Mouse (Mus musculus) small intestine, adult 2 months (tissue): ENCODE data around the gene Prr29. TPM values are rescaled to one million over a fixed set of nuclear protein-coding genes. Genes with fewer than 3 reads are reported as not detected.

Experiments
- H3K27ac ChIP-seq: fragments of 200-500 bp; 2 replicates; pipeline ENCODE4 v1.5.1; 2012; ENCODE audit warnings: low read depth, low read length, control low read depth, inconsistent platforms; ENCODE audit not compliant: insufficient read depth
- H3K27me3 ChIP-seq: fragments of 200-500 bp; 2 replicates; pipeline ENCODE4 v1.6.1; 2012; ENCODE audit warnings: mild to moderate bottlenecking, moderate library complexity, low read length, inconsistent platforms; ENCODE audit not compliant: control insufficient read depth, insufficient read depth
- H3K36me3 ChIP-seq: fragments of 200-500 bp; 2 replicates; pipeline ENCODE4 v1.6.1; 2012; ENCODE audit warnings: mild to moderate bottlenecking, low read length, control low read depth, inconsistent platforms; ENCODE audit not compliant: control insufficient read depth, insufficient read depth
- H3K4me1 ChIP-seq: fragments of 200-500 bp; 2 replicates; pipeline ENCODE4 v1.6.1; 2012; ENCODE audit warnings: low read length, inconsistent platforms, mixed read lengths; ENCODE audit not compliant: control insufficient read depth, insufficient read depth, insufficient read length
- H3K4me3 ChIP-seq: fragments of 200-500 bp; 2 replicates; pipeline ENCODE4 v1.5.1; 2012; ENCODE audit warnings: low read depth, mild to moderate bottlenecking, control low read depth, inconsistent platforms, low read length, moderate library complexity
- CTCF ChIP-seq: fragments of 200-500 bp; IDR thresholded peaks from 2 replicates; pipeline ENCODE4 v1.5.1; 2012; ENCODE audit warnings: low read depth, mild to moderate bottlenecking, control low read depth, inconsistent platforms, low read length, moderate library complexity, mixed read lengths; ENCODE audit not compliant: insufficient replicate concordance, insufficient read length; ENCODE audit errors: extremely low read depth
- POLR2A ChIP-seq: fragments of 200-500 bp; IDR thresholded peaks from 2 replicates; pipeline ENCODE4 v1.6.1; 2012; ENCODE audit warnings: low read depth, mild to moderate bottlenecking, control low read depth, inconsistent platforms, low read length, moderate library complexity
- WGBS: fragments of 180-500 bp; shearing (Covaris S2); methylation state at CpG from one replicate; pipeline ENCODE4 v1.1.7; 2018; 5-methylcytosine and 5-hydroxymethylcytosine counted together
- polyA plus RNA-seq: library from polyadenylated mRNA; depleted of rRNA; stranded (reverse); fragments of >200 nt; gene quantifications from 2 replicates; pipeline ENCODE4 v1.2.3, GENCODE M21; 2012

The Prr29 gene
- polyA plus RNA-seq, 1 experiment, result 1.0 TPM

- TF ChIP-seq CTCF, result no peak
- TF ChIP-seq POLR2A, result no peak
- Histone ChIP-seq H3K27me3 (no peaks in the 10 kb centered on the region), H3K36me3 (no peaks in the 10 kb centered on the region), H3K27ac (no peak overlapping the region), H3K4me1 (no peaks in the 10 kb centered on the region), H3K4me3 (no peak overlapping the region)
- 69% methylated on average over 9 of the region's 9 CpGs for WGBS
Observed at GRCm38 (mm10) chr11:106340990-106341520, 24.2 kb upstream of the Prr29 start.

- H3K27ac ChIP-seq, result no peak overlapping the region
- H3K36me3 ChIP-seq, result no peaks in the 10 kb centered on the region
- WGBS, result 29% methylated on average over 6 of the region's 6 CpGs
- TF ChIP-seq CTCF, result no peak
- TF ChIP-seq POLR2A, result no peak
- H3K4me1 ChIP-seq, result no peaks in the 10 kb centered on the region
- H3K27me3 ChIP-seq, result no peaks in the 10 kb centered on the region
- no peak overlapping the region for H3K4me3 ChIP-seq
Observed at GRCm38 (mm10) chr11:106344910-106345309, 20.4 kb upstream of the Prr29 start.

GRCm38 (mm10) chr11:106349772-106350171 lies 15.5 kb upstream of the Prr29 start:
- TF ChIP-seq POLR2A (no peak), CTCF (no peak)
- Histone ChIP-seq H3K36me3 (no peaks in the 10 kb centered on the region), H3K4me3 (no peak overlapping the region), H3K4me1 (no peaks in the 10 kb centered on the region), H3K27ac (no peak overlapping the region), H3K27me3 (no peaks in the 10 kb centered on the region)
- 71% methylated on average over 6 of the region's 6 CpGs for WGBS

- H3K36me3 ChIP-seq, result no peaks in the 10 kb centered on the region
- 44% methylated on average over 5 of the region's 5 CpGs for WGBS
- TF ChIP-seq POLR2A, result no peak
- TF ChIP-seq CTCF, result no peak
Observed at GRCm38 (mm10) chr11:106350853-106351252, 14.4 kb upstream of the Prr29 start.

GRCm38 (mm10) chr11:106351253-106351652 lies 14.0 kb upstream of the Prr29 start:
- H3K4me1 ChIP-seq, result no peaks in the 10 kb centered on the region
- H3K36me3 ChIP-seq, result no peaks in the 10 kb centered on the region
- H3K27me3 ChIP-seq, result no peaks in the 10 kb centered on the region
- H3K27ac ChIP-seq, result no peak overlapping the region
- H3K4me3 ChIP-seq, result no peak overlapping the region
- 52% methylated on average over 3 of the region's 3 CpGs for WGBS
- TF ChIP-seq POLR2A (no peak), CTCF (no peak)

More at GRCm38 (mm10) chr11:106350853-106351252, 14.4 kb upstream of the Prr29 start:
- Histone ChIP-seq H3K4me1 (no peaks in the 10 kb centered on the region), H3K4me3 (no peak overlapping the region), H3K27me3 (no peaks in the 10 kb centered on the region), H3K27ac (no peak overlapping the region)

GRCm38 (mm10) chr11:106351941-106352340 lies 13.3 kb upstream of the Prr29 start:
- 80% methylated on average over 4 of the region's 4 CpGs for WGBS
- Histone ChIP-seq H3K4me1 (no peaks in the 10 kb centered on the region), H3K27me3 (no peaks in the 10 kb centered on the region), H3K36me3 (no peaks in the 10 kb centered on the region), H3K4me3 (no peak overlapping the region), H3K27ac (no peak overlapping the region)
- TF ChIP-seq CTCF, result no peak
- TF ChIP-seq POLR2A, result no peak

- TF ChIP-seq POLR2A (no peak), CTCF (no peak)
- 77% methylated on average over 12 of the region's 12 CpGs for WGBS
- H3K4me1 ChIP-seq, result no peaks in the 10 kb centered on the region
- H3K36me3 ChIP-seq, result no peaks in the 10 kb centered on the region
- H3K27me3 ChIP-seq, result no peaks in the 10 kb centered on the region
- H3K4me3 ChIP-seq, result no peak within 1 kb of the TSS
- no peak within 1 kb of the TSS for H3K27ac ChIP-seq
Observed at GRCm38 (mm10) chr11:106353188-106353587, 12.1 kb upstream of the Prr29 start, which contains the start of gene Scn4a. Gene Scn4a, minus strand, starts transcription at chr11:106353288.

- TF ChIP-seq POLR2A (no peak), CTCF (no peak)
- H3K4me1 ChIP-seq, result no peaks in the 10 kb centered on the region
- 17% methylated on average over 1 of the region's 1 CpGs for WGBS
- H3K27me3 ChIP-seq, result no peaks in the 10 kb centered on the region
- H3K4me3 ChIP-seq, result no peak overlapping the region
- no peak overlapping the region for H3K27ac ChIP-seq
- H3K36me3 ChIP-seq, result no peaks in the 10 kb centered on the region
Observed at GRCm38 (mm10) chr11:106354181-106354580, 11.1 kb upstream of the Prr29 start.
